Mouse (Mus musculus): ENCODE data around the gene Klf16. TPM values are rescaled to one million over a fixed set of nuclear protein-coding genes. Genes with fewer than 3 reads are reported as not detected.

Gene Klf16
- total RNA-seq, 2 experiments from 2014 or later = 0.96 to 2.3 TPM

GRCm38 (mm10) chr10:80578131-80578750 is 1.1 kb upstream of the Klf16 start:
- peak; percentile 66 for ATAC-seq (replicated peaks; ENCODE audit: low FRiP score, poor library complexity, severe bottlenecking)

GRCm38 (mm10) chr10:80576351-80577194 is 548 bp downstream of the Klf16 start:
- no peak for ATAC-seq (replicated peaks; ENCODE audit: low FRiP score, poor library complexity, severe bottlenecking)

GRCm38 (mm10) chr10:80575925-80576324 is 1.2 kb downstream of the Klf16 start:
- ATAC-seq (replicated peaks; ENCODE audit: low FRiP score, poor library complexity, severe bottlenecking) = no peak

- no peak for ATAC-seq (replicated peaks; ENCODE audit: low FRiP score, poor library complexity, severe bottlenecking)
Observed at GRCm38 (mm10) chr10:80574896-80575295, 2.2 kb downstream of the Klf16 start.

- ATAC-seq (replicated peaks; ENCODE audit: low FRiP score, poor library complexity, severe bottlenecking) = no peak
Observed at GRCm38 (mm10) chr10:80573944-80574343, 3.2 kb downstream of the Klf16 start.

GRCm38 (mm10) chr10:80572477-80572876 is 4.6 kb downstream of the Klf16 start:
- peak; percentile 33 for ATAC-seq (replicated peaks; ENCODE audit: low FRiP score, poor library complexity, severe bottlenecking)

- ATAC-seq (replicated peaks; ENCODE audit: low FRiP score, poor library complexity, severe bottlenecking) = peak; percentile 32
Observed at GRCm38 (mm10) chr10:80570871-80571836, 6.0 kb downstream of the Klf16 start.

GRCm38 (mm10) chr10:80570419-80570818 is 6.7 kb downstream of the Klf16 start:
- no peak for ATAC-seq (replicated peaks; ENCODE audit: low FRiP score, poor library complexity, severe bottlenecking)

- ATAC-seq (replicated peaks; ENCODE audit: low FRiP score, poor library complexity, severe bottlenecking) = peak; percentile 73
Observed at GRCm38 (mm10) chr10:80569664-80570066, 7.5 kb downstream of the Klf16 start.

GRCm38 (mm10) chr10:80568876-80569275 is 8.2 kb downstream of the Klf16 start:
- ATAC-seq (replicated peaks; ENCODE audit: low FRiP score, poor library complexity, severe bottlenecking) = no peak

GRCm38 (mm10) chr10:80566375-80567092 is 10.6 kb downstream of the Klf16 start:
- ATAC-seq (replicated peaks; ENCODE audit: low FRiP score, poor library complexity, severe bottlenecking) = peak; percentile 50

- peak; percentile 81 for ATAC-seq (replicated peaks; ENCODE audit: low FRiP score, poor library complexity, severe bottlenecking)
Observed at GRCm38 (mm10) chr10:80561116-80561944, 15.8 kb downstream of the Klf16 start, which contains the start of gene Rexo1. TSS of gene Rexo1 (minus strand) at chr10:80561560.

- 0 out of 2 replicates have a peak, but pooled peaks have one; percentile 3 for ATAC-seq (replicated peaks; ENCODE audit: low FRiP score, poor library complexity, severe bottlenecking)
Observed at GRCm38 (mm10) chr10:80560621-80561020, 16.5 kb downstream of the Klf16 start.

- ATAC-seq (replicated peaks; ENCODE audit: low FRiP score, poor library complexity, severe bottlenecking) = no peak
Observed at GRCm38 (mm10) chr10:80559431-80559830, 17.7 kb downstream of the Klf16 start.

- ATAC-seq (replicated peaks; ENCODE audit: low FRiP score, poor library complexity, severe bottlenecking) = peak; percentile 30; the same call in 1 of the 2 replicates
Observed at GRCm38 (mm10) chr10:80557346-80557965, 19.7 kb downstream of the Klf16 start.

GRCm38 (mm10) chr10:80553997-80554396 is 23.1 kb downstream of the Klf16 start:
- peak; percentile 23 for ATAC-seq (replicated peaks; ENCODE audit: low FRiP score, poor library complexity, severe bottlenecking)

- ATAC-seq (replicated peaks; ENCODE audit: low FRiP score, poor library complexity, severe bottlenecking) = peak; percentile 81
Observed at GRCm38 (mm10) chr10:80553575-80553974, 23.5 kb downstream of the Klf16 start.

- ATAC-seq (replicated peaks; ENCODE audit: low FRiP score, poor library complexity, severe bottlenecking) = no peak
Observed at GRCm38 (mm10) chr10:80552364-80552763, 24.8 kb downstream of the Klf16 start.
